10 mouse cellular contexts compared by ENCODE assay signal in genomic region chr19:44198964-44199363, GRCm38 (mm10). TPM values are rescaled to one million over a fixed set of nuclear protein-coding genes. Genes with fewer than 3 reads are reported as not detected.
A peak's percentile ranks its signal among the peaks of the same experiment; 100 is the strongest.
DNase-seq lines count a peak whose midpoint lies in the region; TF ChIP-seq lines count a peak whose summit lies in the region.
"Had no signal": no experiment of that assay in that cellular context is flagged by ENCODE, and none has a peak within 500 bp of the region (broad histone marks: within the 10 kb centered on the region; RNA-seq: fewer than 3 reads in every experiment).

No protein-coding gene starts in this region.

- 68% methylated on average over 2 of the region's 2 CpGs for WGBS in heart, embryonic 10.5 days
- 88% methylated on average over 2 of the region's 2 CpGs for WGBS in thymus, adult 2 months

- peak; percentile 5 to 16 for DNase-seq in heart, postnatal 10 days
- DNase-seq in heart, embryonic 10.5 days (ENCODE audit: low spot score) = no peak
- peak; percentile 40 for DNase-seq in thymus, adult 2 months
- DNase-seq in thymus, adult 18-20 months = no peak
- DNase-seq in induced T-regulatory cell, adult 2 months (ENCODE audit: low read depth) = peak; percentile 57
- no peak for DNase-seq in Muller cell, postnatal 12 days (ENCODE audit: inconsistent ontology term)
- DNase-seq in gastrocnemius, postnatal 25 days = no peak
- DNase-seq in layer of hippocampus, postnatal 36 days = no peak

- intact Hi-C loops in heart, postnatal 10 days (cut with DNase I) = no loop called here

- TF ChIP-seq CTCF in thymus, adult 2 months (IDR thresholded peaks at IDR 0.05; ENCODE audit: borderline replicate concordance, control insufficient read depth, extremely low read depth, insufficient read depth, low read length, poor library complexity) = no peak

- no peaks in the 10 kb centered on the region for H3K9me3 ChIP-seq in heart, embryonic 10.5 days
- H3K9me3 ChIP-seq: midbrain, embryonic 12.5 days; stomach, embryonic 15.5 days had no signal

- H3K36me3 ChIP-seq in heart, embryonic 10.5 days = no peaks in the 10 kb centered on the region
- H3K36me3 ChIP-seq in thymus, adult 2 months (ENCODE audit: control insufficient read depth, insufficient read depth, low read length) = no peaks in the 10 kb centered on the region
- H3K36me3 ChIP-seq: midbrain, embryonic 12.5 days; stomach, embryonic 15.5 days had no signal

- H3K27me3 ChIP-seq in heart, embryonic 10.5 days (ENCODE audit: insufficient read depth, poor library complexity, severe bottlenecking) = no peaks in the 10 kb centered on the region
- H3K27me3 ChIP-seq in thymus, adult 2 months (ENCODE audit: control insufficient read depth, insufficient read depth, low read length) = no peaks in the 10 kb centered on the region
- H3K27me3 ChIP-seq: stomach, embryonic 15.5 days had no signal

- no peak overlapping the region for H3K27ac ChIP-seq in heart, embryonic 10.5 days
- H3K27ac ChIP-seq in thymus, adult 2 months (ENCODE audit: control insufficient read depth, insufficient read depth, low read length) = no peak overlapping the region
- H3K27ac ChIP-seq: midbrain, embryonic 12.5 days; stomach, embryonic 15.5 days had no signal

- no peaks in the 10 kb centered on the region for H3K4me1 ChIP-seq in heart, embryonic 10.5 days
- no peaks in the 10 kb centered on the region for H3K4me1 ChIP-seq in thymus, adult 2 months (replicated peaks; ENCODE audit: control insufficient read depth, insufficient read depth, low read length)
- H3K4me1 ChIP-seq: midbrain, embryonic 12.5 days; stomach, embryonic 15.5 days had no signal

- no peak overlapping the region for H3K4me3 ChIP-seq in heart, embryonic 10.5 days
- no peak overlapping the region for H3K4me3 ChIP-seq in thymus, adult 2 months (ENCODE audit: control insufficient read depth, insufficient read depth, low read length)
- H3K4me3 ChIP-seq: midbrain, embryonic 12.5 days; stomach, embryonic 15.5 days had no signal

- no peak for TF ChIP-seq POLR2A in thymus, adult 2 months (IDR thresholded peaks at IDR 0.05; ENCODE audit: control insufficient read depth, extremely low read depth, insufficient read depth, low read length, poor library complexity)

RNA-seq across cellular contexts. Expression of gene Scd3, which starts 4.1 kb away (rescaled TPM):
- total RNA-seq in heart, postnatal 10 days (2021) = under 1 TPM; 0.14 to 0.25 TPM
- 0.15 and 0.64 TPM in 2 replicates for polyA plus RNA-seq in heart, embryonic 10.5 days (2016; fragmentation: Nextera tagmentation; extraction: Ambion mirVana)
- polyA plus RNA-seq in thymus, adult 2 months (2012; rRNA removed) = 0.17 and 0.23 TPM in 2 replicates
- not detected for total RNA-seq in gastrocnemius, postnatal 25 days (2021)
- 1 to 10 TPM in 1 of 2 experiments, under 1 TPM in 1; 0.94 to 1.7 TPM for total RNA-seq in layer of hippocampus, postnatal 36 days (2021)

RNA-seq across cellular contexts. Expression of gene Pkd2l1, which starts 6.7 kb away (rescaled TPM):
- total RNA-seq in heart, postnatal 10 days (2021) = not detected
- not detected in 2 replicates for polyA plus RNA-seq in heart, embryonic 10.5 days (2016; fragmentation: Nextera tagmentation; extraction: Ambion mirVana)
- polyA plus RNA-seq in thymus, adult 2 months (2012; rRNA removed) = 0.22 and 0.31 TPM in 2 replicates
- total RNA-seq in gastrocnemius, postnatal 25 days (2021) = not detected
- under 1 TPM; 0.15 to 0.20 TPM for total RNA-seq in layer of hippocampus, postnatal 36 days (2021)
- polyA plus RNA-seq: stomach, embryonic 15.5 days had no signal

RNA-seq across cellular contexts. Expression of gene Bloc1s2, which starts 52.7 kb away (rescaled TPM):
- total RNA-seq in heart, postnatal 10 days (2021) = 10 to 100 TPM; 15.9 to 18.7 TPM
- 69.0 and 91.3 TPM in 2 replicates for polyA plus RNA-seq in heart, embryonic 10.5 days (2016; fragmentation: Nextera tagmentation; extraction: Ambion mirVana)
- polyA plus RNA-seq in thymus, adult 2 months (2012; rRNA removed) = 35.5 and 44.4 TPM in 2 replicates
- 10 to 100 TPM; 12.7 to 13.5 TPM for total RNA-seq in gastrocnemius, postnatal 25 days (2021)
- total RNA-seq in layer of hippocampus, postnatal 36 days (2021) = 10 to 100 TPM; 62.2 to 66.8 TPM

Comparison
In these comparisons a context has a peak if more than half of its experiments do, and no peak if none do; other contexts are left out.
1. DNase-seq: peak in heart, postnatal 10 days (2 of 2), thymus, adult 2 months (single experiment) and induced T-regulatory cell, adult 2 months (single experiment); none in heart, embryonic 10.5 days (single experiment), thymus, adult 18-20 months (0 of 2), Muller cell, postnatal 12 days (single experiment), gastrocnemius, postnatal 25 days (single experiment) and layer of hippocampus, postnatal 36 days (0 of 2).